ENCODE assay signal across 9 mouse cellular contexts in genomic region chr3:88140178-88140902, GRCm38 (mm10). TPM values are rescaled to one million over a fixed set of nuclear protein-coding genes. Genes with fewer than 3 reads are reported as not detected.
A peak's percentile ranks its signal among the peaks of the same experiment; 100 is the strongest.
DNase-seq lines count a peak whose midpoint lies in the region; ATAC-seq and TF ChIP-seq lines count a peak whose summit lies in the region.
"Had no signal": no experiment of that assay in that cellular context is flagged by ENCODE, and none has a peak within 500 bp of the region (broad histone marks: within the 10 kb centered on the region; RNA-seq: fewer than 3 reads in every experiment).

No protein-coding gene starts in this region.

- no peak overlapping the region for H3K4me2 ChIP-seq in forebrain, embryonic 15.5 days (replicated peaks)
- H3K4me2 ChIP-seq in hindbrain, postnatal 0 days (ENCODE audit: low read depth, low read length): no peak overlapping the region
- peak overlapping the region; percentile 95 for H3K4me2 ChIP-seq in liver, embryonic 12.5 days
- peak overlapping the region; percentile 99; the same call in 1 of the 2 replicates for H3K4me2 ChIP-seq in neural tube, embryonic 15.5 days

- H3K9me3 ChIP-seq in forebrain, embryonic 15.5 days: no peaks in the 10 kb centered on the region
- no peaks in the 10 kb centered on the region for H3K9me3 ChIP-seq in hindbrain, postnatal 0 days (ENCODE audit: low read length)
- H3K9me3 ChIP-seq in liver, embryonic 12.5 days (replicated peaks): no peaks in the 10 kb centered on the region
- no peaks in the 10 kb centered on the region for H3K9me3 ChIP-seq in neural tube, embryonic 15.5 days (replicated peaks)

- no peak for TF ChIP-seq CTCF in bone marrow, adult 2 months (IDR thresholded peaks at IDR 0.05; ENCODE audit: control insufficient read depth, insufficient read depth, low read length)
- TF ChIP-seq CTCF in hindbrain, postnatal 0 days (IDR thresholded peaks at IDR 0.05; ENCODE audit: low read depth): no peak

- H3K36me3 ChIP-seq in forebrain, embryonic 15.5 days: no peaks in the 10 kb centered on the region
- no peaks in the 10 kb centered on the region for H3K36me3 ChIP-seq in hindbrain, postnatal 0 days (ENCODE audit: insufficient read depth, low read length)
- H3K36me3 ChIP-seq in liver, embryonic 12.5 days: peaks cover 2% of the 10 kb centered on the region; the same call in 1 of the 2 replicates
- no peaks in the 10 kb centered on the region for H3K36me3 ChIP-seq in neural tube, embryonic 15.5 days

- H3K4me1 ChIP-seq in bone marrow, adult 2 months (ENCODE audit: control insufficient read depth, insufficient read depth, low read length): peaks cover 4% of the 10 kb centered on the region
- peaks cover 61% of the 10 kb centered on the region for H3K4me1 ChIP-seq in forebrain, embryonic 15.5 days
- peaks cover 22% of the 10 kb centered on the region for H3K4me1 ChIP-seq in hindbrain, postnatal 0 days (ENCODE audit: insufficient read depth, low read length)
- peaks cover 76% of the 10 kb centered on the region for H3K4me1 ChIP-seq in liver, embryonic 12.5 days
- peaks cover 63% of the 10 kb centered on the region for H3K4me1 ChIP-seq in neural tube, embryonic 15.5 days

- TF ChIP-seq POLR2A in bone marrow, adult 2 months (IDR thresholded peaks at IDR 0.05; ENCODE audit: borderline replicate concordance, control insufficient read depth, low read depth, low read length): no peak

- H3K4me3 ChIP-seq in bone marrow, adult 2 months (replicated peaks; ENCODE audit: control insufficient read depth, low read depth, low read length): no peak overlapping the region
- H3K4me3 ChIP-seq in forebrain, embryonic 15.5 days: no peak overlapping the region
- H3K4me3 ChIP-seq in hindbrain, postnatal 0 days (ENCODE audit: low read length): no peak overlapping the region
- H3K4me3 ChIP-seq in liver, embryonic 12.5 days: no peak overlapping the region
- H3K4me3 ChIP-seq in neural tube, embryonic 15.5 days (replicated peaks): 0 out of 2 replicates have a peak overlapping the region, but pooled peaks have one; percentile 60

- H3K9ac ChIP-seq in forebrain, embryonic 15.5 days (replicated peaks): no peak overlapping the region
- no peak overlapping the region for H3K9ac ChIP-seq in hindbrain, postnatal 0 days (replicated peaks; ENCODE audit: low read length)
- 0 out of 2 replicates have a peak overlapping the region, but pooled peaks have one; percentile 88 for H3K9ac ChIP-seq in liver, embryonic 12.5 days
- H3K9ac ChIP-seq in neural tube, embryonic 15.5 days (replicated peaks): no peak overlapping the region

- WGBS in bone marrow, adult 2 months: 16% methylated on average over 11 of the region's 11 CpGs
- 34% methylated on average over 11 of the region's 11 CpGs for WGBS in forebrain, embryonic 15.5 days
- WGBS in hindbrain, postnatal 0 days: 35% methylated on average over 11 of the region's 11 CpGs
- WGBS in liver, embryonic 12.5 days (ENCODE audit: insufficient replicate concordance): 26% methylated on average over 11 of the region's 11 CpGs
- WGBS in neural tube, embryonic 15.5 days: 27% methylated on average over 11 of the region's 11 CpGs

- peak overlapping the region; percentile 99 for H3K27ac ChIP-seq in bone marrow, adult 2 months (ENCODE audit: control insufficient read depth, insufficient read depth, low read depth, low read length, poor library complexity)
- H3K27ac ChIP-seq in forebrain, embryonic 15.5 days (replicated peaks): peak overlapping the region; percentile 99
- peak overlapping the region; percentile 99 for H3K27ac ChIP-seq in hindbrain, postnatal 0 days
- peak overlapping the region; percentile 98 for H3K27ac ChIP-seq in liver, embryonic 12.5 days
- H3K27ac ChIP-seq in neural tube, embryonic 15.5 days (replicated peaks): peak overlapping the region; percentile 98

- H3K27me3 ChIP-seq in forebrain, embryonic 15.5 days: no peaks in the 10 kb centered on the region
- no peaks in the 10 kb centered on the region for H3K27me3 ChIP-seq in hindbrain, postnatal 0 days (ENCODE audit: insufficient read depth, low read length)
- H3K27me3 ChIP-seq in liver, embryonic 12.5 days (replicated peaks): 0 out of 2 replicates have a peak, but pooled peaks cover 2% of the 10 kb centered on the region
- peaks cover 14% of the 10 kb centered on the region for H3K27me3 ChIP-seq in neural tube, embryonic 15.5 days (replicated peaks)

- peak; percentile 82 for DNase-seq in 3T3-L1 (ENCODE audit: low read depth, low spot score)
- peak; percentile 23 for DNase-seq in hindbrain, postnatal 0 days (ENCODE audit: low spot score)
- DNase-seq in layer of hippocampus, adult 9-11 months: no peak

- no peak for ATAC-seq in forebrain, embryonic 15.5 days (replicated peaks)
- no peak for ATAC-seq in hindbrain, postnatal 0 days
- no peak for ATAC-seq in liver, embryonic 12.5 days
- no peak for ATAC-seq in neural tube, embryonic 15.5 days (ENCODE audit: low FRiP score)
- ATAC-seq in inflammation-experienced regulatory T-cells, adult 6 months: no peak

RNA-seq across cellular contexts. Expression of gene Mef2d, which starts 1.8 kb away (rescaled TPM):
- polyA plus RNA-seq in bone marrow, adult 2 months (2011; ENCODE audit: insufficient read depth, insufficient read length, low replicate concordance, missing spikeins): 39.7 and 64.7 TPM in 2 replicates
- 20.1 and 21.3 TPM in 2 replicates for polyA plus RNA-seq in forebrain, embryonic 15.5 days (2015; fragmentation: Nextera tagmentation; extraction: Ambion mirVana)
- 44.0 and 50.3 TPM in 2 replicates for total RNA-seq in hindbrain, postnatal 0 days (2014; rRNA removed)
- polyA plus RNA-seq in hindbrain, postnatal 0 days (2015; fragmentation: Nextera tagmentation; extraction: Ambion mirVana): 13.4 and 19.2 TPM in 2 replicates
- polyA plus RNA-seq in liver, embryonic 12.5 days (2016; fragmentation: Nextera tagmentation; extraction: Ambion mirVana): 12.1 and 13.6 TPM in 2 replicates
- polyA plus RNA-seq in neural tube, embryonic 15.5 days (2015; fragmentation: Nextera tagmentation; extraction: Ambion mirVana): 14.3 and 20.3 TPM in 2 replicates
- polyA plus RNA-seq in inflammation-experienced regulatory T-cells, adult 6 months (2017; shearing (Covaris generic)): 10 to 100 TPM; 16.6 to 32.0 (median 27.7) TPM

RNA-seq across cellular contexts. Expression of gene Iqgap3, which starts 58.6 kb away (rescaled TPM):
- 11.5 and 21.5 TPM in 2 replicates for polyA plus RNA-seq in bone marrow, adult 2 months (2011; ENCODE audit: insufficient read depth, insufficient read length, low replicate concordance, missing spikeins)
- polyA plus RNA-seq in forebrain, embryonic 15.5 days (2015; fragmentation: Nextera tagmentation; extraction: Ambion mirVana): 7.1 and 8.9 TPM in 2 replicates
- total RNA-seq in hindbrain, postnatal 0 days (2014; rRNA removed): 8.0 and 9.6 TPM in 2 replicates
- 2.9 and 3.6 TPM in 2 replicates for polyA plus RNA-seq in hindbrain, postnatal 0 days (2015; fragmentation: Nextera tagmentation; extraction: Ambion mirVana)
- 11.2 and 11.8 TPM in 2 replicates for polyA plus RNA-seq in liver, embryonic 12.5 days (2016; fragmentation: Nextera tagmentation; extraction: Ambion mirVana)
- polyA plus RNA-seq in neural tube, embryonic 15.5 days (2015; fragmentation: Nextera tagmentation; extraction: Ambion mirVana): 2.8 and 4.9 TPM in 2 replicates
- 1 to 10 TPM in 1 of 3 experiments, under 1 TPM in 2; 0.59 to 3.5 (median 0.82) TPM for polyA plus RNA-seq in inflammation-experienced regulatory T-cells, adult 6 months (2017; shearing (Covaris generic))
- total RNA-seq: neutrophil, adult 5-6 weeks had no signal

Comparison
In these comparisons a context has a peak if more than half of its experiments do, and no peak if none do; other contexts are left out.
1. H3K4me2 ChIP-seq: peak in liver, embryonic 12.5 days (single experiment) and neural tube, embryonic 15.5 days (single experiment); none in forebrain, embryonic 15.5 days (single experiment) and hindbrain, postnatal 0 days (single experiment).
2. Peak in every context shown above with its lines, with median percentiles within 50 percentile points of each other: H3K27ac ChIP-seq.